Mouse (Mus musculus) hematopoietic stem cell, adult 5-6 weeks (primary cell): ENCODE measurements at regions not wholly inside any gene's neighbourhood (a gene's known extent, or its start where the extent isn't known, plus 50 kb on each side); places are given as distances from the start of the nearest gene placed in this dataset.

Source experiments
- ATAC-seq, 2 experiments: fragments of 125-278 bp in 1 of 2; replicated peaks in 1 of 2; 2 replicates each; pipeline ENCODE4 v1.8.0; 2016 to 2017; ENCODE audit warnings: inconsistent platforms in 2 of 2, mild to moderate bottlenecking in 2 of 2, moderate number of reproducible peaks in 2 of 2, low read depth in 1 of 2, moderate TSS enrichment in 1 of 2; ENCODE audit not compliant: low FRiP score in 2 of 2, poor library complexity in 2 of 2, severe bottlenecking in 2 of 2, insufficient read depth in 1 of 2, low TSS enrichment in 1 of 2

DNA sequence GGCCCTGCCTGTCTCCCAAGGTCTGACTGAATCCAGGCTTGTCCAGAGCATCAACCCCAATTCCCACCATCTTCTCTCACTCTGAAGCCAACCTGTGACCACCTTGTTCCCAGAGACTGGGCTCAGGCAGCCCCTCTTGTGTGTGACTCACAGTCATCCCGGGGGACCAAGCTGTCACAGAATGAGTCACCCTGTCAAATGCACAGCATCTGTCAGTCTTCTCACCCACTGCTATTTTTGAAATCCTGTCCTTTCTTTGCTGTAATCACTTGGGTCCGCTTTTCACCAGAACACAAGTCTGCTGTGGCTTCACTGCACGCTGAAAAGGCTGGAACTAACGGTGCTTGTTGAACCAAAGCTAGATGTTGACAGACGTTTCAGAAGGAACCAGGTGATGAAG is 63.3 kb upstream of the Lrpap1 start:
- no peak for ATAC-seq

DNA sequence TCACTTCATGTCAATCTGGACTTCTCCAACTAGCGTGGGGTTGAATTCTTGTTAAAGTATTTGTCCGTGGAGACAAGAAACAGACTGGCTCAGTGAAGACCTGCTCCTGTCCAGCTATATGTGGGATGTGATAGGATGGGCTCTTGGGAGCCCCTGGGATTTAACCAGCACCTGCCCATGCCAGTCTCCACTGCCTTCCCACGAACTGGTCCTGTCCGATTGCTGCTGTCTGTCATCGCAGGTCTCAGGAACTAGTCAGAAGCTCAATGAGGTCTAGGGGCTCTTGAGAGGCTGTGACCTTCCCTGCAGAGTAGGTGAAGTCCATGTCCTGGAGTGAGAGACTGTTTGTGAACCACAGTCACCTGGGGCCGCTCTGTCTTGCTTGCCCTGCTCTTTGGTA is 62.8 kb upstream of the Lrpap1 start:
- ATAC-seq, result no peak

DNA sequence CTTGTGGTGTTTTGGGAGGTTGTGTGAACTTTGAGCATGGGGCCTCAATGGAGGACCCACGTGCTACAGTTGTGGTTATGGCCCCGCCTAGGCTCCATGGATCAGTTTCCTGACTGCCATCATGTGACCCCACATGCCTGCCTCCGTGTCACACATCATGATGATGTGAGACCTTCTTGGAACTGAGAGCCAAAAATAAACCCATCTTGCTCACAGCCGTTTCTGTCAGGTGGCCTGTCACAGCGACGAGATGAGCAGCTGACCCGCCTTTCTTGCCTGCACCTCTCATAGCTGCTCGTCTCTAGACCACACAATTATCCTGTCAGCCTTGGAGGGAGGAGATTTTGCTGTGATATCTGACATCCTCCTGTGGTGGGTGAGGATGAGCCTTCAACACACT is 60.4 kb upstream of the Lrpap1 start:
- ATAC-seq, result no peak

DNA sequence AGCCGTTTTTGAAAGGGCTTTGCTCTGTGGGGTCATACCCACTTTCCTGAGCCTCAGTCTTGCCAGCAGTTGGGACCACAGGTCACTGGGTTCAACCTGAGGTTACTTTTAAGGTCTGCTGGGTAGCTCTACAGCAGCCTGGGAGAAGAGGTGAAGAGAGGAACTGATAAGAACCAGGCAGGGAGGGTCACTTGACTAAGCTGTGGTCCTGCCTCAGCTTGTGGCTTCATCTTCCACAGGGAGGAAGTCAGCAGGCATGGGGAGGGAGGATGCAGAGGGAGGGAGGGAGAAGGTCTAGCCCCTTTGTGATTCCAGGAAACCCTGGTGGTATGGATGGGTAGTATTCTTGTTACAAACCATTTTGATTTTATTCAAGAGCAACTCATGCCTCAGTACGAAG is 59.9 kb upstream of the Lrpap1 start:
- peak; percentile 33 to 47; a peak in 3 of 4 replicates for ATAC-seq

DNA sequence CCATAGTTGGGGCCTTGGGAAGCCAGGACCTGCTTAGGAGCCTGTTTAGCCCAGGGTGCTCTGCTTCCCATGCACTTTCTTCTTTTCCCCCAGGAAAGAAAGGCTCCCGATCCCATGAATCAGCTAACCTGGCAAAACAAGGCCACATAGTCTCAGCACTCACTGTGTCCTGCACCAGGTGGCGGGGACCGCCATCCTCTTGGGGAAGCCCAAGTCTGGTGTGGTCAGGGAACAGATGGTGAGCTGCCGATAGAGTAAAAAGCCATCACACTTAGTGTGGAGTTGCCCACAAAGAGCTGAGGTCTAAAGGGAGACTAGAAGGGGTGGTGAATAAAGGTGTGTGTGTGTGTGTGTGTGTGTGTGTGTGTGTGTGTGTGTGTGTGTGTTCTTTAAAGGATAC is 57.0 kb upstream of the Lrpap1 start:
- ATAC-seq, result no peak

DNA sequence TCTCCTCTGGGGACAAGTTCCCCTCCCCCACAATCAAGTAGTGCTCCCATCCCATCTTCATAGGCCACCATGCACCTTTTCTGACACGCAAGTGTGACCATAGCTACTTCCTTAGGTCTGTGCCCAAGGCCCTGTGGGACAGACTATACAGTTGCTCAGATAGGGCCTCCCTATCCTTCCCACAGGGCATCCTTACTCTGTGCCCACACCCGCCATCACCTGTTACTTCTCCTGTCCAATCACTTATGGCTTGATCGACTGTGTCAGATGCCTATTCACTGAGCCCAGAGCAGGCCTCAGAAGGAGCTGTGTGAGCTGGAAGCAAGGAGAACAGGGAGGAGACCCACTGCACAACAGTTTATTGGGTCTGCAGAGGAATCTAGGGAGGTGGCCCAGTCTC is 56.6 kb upstream of the Lrpap1 start:
- ATAC-seq, result no peak

DNA sequence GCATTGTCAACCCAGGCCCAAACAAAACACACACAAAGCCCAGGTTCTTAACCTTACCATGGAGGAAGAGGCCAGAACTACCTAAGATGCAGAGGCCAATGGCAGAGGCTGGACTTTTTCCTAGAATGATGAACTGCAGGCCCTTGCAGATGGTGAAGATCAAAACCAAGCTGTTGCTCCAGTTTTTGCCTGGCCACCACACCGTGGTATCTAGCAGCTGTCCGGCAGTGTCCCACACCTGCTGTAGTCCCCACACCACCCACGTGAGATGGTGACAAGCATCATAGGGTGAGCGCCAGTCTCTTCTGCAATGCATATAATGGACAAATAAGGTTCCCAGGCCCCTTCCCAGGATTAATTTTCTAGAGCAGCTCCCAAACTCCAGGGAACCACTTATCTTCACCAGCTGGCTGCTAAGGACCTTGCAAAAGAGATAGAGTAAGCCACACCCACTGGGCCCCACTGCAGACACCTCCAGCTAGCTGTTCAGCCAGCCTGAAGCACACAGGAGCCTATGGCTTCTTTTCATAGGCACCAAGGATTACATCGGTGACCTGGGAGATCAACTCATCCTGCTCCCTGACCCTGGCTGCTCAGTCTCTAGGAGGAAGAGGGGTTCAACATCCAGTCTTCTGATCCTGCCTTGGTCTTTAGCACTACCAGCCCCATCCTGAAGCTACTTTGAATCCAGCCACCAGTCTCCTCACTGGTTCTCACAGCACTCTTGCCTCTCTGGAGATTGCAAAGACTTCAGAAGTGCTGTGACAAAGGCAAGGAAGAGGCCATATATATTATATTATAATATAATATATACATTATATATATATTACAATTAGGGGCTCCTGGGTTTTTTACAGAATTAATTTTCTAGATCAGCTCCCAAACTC is 55.6 kb upstream of the Lrpap1 start:
- ATAC-seq, result no peak; a peak in 1 of 4 replicates

DNA sequence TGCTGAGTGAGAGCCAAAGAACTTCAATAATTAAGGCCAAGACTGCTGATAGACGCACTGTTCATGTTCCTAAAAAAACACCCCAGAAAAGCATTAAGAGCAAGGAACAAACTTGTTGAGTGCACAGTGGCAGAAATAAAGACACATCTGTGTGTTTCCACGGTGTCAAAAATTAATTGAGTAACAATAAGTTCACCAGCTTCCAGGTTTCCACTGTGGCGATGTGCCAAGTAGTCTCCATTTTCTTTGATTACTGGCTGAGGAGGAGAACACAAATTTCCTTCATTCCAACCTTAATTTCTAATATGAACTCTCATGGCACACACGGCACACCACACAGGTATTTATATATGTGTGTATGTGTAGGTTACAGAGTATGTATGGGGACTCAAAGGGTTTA is 54.3 kb upstream of the Lrpap1 start:
- no peak for ATAC-seq

DNA sequence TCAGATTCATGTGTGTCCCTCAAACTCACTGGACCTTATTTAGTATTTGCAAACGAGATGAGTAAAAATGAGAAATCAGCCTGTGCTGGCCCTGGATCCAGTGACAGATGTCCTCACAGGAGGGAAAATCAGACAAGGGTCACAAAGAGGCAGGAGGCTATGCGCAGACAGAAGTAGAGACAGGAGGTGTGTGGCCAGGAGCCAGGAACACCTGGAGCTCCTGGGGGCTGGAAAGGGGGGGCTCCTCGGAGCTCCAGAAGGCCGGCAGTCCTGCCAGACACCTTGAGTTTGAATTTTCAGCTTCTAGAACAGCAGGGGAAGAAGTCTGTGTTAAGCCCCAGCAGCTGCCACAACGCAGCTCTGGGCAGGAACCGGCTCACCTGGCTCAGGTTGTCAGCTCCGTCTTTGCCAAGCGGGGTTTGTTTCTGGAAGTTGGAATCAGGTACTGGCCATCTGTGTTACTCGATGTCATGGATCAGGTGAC is 53.7 kb upstream of the Lrpap1 start:
- no peak for ATAC-seq

DNA sequence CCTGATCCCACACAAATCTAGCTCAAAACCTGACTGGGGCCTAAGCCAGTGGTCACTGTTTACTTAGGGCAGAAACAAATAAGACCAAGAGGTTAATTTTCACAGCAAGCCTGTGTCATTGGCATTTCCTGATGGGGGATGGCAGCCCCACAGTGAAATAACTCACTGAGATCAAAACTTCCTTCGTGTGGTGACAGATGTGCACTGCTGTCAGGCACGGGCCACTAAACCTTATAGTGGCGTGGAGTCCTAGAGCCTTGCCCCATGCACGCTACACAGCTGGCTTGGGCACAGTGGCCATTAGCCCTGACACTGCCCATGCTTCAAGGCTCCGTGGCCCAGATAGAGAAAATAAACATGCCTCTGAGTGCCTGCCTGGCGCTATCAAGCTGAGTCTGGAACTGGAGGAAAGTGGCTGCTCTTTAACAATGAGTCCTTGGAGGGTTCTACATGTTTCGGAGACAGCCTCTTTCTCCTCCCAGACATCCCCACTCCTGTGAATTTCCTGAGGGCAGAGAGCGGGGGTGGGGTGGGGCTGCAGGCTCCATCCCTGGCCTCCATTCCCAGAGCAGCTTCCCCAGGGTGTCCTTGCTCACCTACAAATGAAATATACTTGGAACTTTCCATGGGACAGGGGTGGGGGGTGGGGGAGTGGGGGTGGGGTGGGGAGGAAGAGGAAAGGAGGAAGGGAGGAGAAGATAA is 52.9 kb upstream of the Lrpap1 start:
- no peak for ATAC-seq

DNA sequence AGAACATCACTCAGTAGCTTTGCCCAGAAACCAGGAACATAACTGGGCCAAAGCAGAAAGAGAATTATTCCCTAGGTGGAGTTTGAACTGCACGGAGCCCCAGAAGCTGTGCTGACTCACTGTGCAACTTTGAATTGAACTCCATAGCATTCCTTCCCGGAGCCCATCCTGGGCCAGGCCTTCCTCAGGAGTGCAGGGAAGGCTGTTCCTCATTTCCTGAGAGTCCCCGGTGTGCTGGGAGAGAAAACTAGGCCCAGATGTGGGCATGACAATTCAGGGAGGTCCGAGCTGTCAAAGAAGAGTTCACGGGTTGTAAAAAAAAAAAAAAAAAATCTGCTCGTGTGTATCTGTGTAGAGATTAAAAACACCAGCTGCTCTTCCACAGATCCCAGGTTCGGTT is 50.8 kb upstream of the Lrpap1 start:
- no peak for ATAC-seq

DNA sequence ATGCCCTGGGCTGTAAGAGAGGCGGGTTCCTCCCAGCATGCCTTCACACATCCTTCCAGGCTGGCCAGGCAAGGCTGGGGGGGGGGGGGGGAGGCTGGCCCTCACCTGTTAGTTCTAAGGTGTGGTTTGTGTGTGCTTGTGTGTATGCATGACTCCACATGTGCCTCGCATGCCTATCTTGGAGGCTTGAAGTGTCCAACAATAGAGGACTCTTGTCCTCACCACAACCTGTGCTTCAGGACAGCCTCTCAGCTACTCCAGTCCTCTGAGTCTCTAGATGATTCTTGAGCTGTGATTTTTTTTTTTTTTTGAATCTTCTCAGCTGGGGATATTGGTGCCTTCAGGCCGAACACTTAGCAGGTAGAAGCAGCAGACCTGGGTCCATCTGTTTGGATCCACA is 50.2 kb upstream of the Lrpap1 start:
- no peak for ATAC-seq
